ENCODE assay signal across 9 mouse cellular contexts in the genomic region with DNA sequence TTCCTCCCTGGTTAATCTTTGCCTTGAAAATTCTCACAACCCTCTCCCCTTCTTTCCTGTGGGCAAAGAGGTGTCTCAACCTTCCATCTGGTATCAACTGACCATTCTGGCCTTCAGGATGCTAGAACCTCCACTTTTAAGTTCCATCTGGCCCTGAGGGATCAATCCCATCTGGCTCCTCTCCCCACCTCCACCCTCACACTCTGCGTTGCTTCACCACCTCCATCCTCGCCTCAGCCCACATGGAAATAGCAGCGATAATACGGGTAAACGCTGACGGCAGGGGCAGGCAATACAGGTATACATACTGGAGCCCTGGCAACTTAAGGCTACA. TPM values are rescaled to one million over a fixed set of nuclear protein-coding genes. Genes with fewer than 3 reads are reported as not detected.
DNase-seq lines count a peak whose midpoint lies in the region; ATAC-seq and TF ChIP-seq lines count a peak whose summit lies in the region.
"Had no signal": no experiment of that assay in that cellular context is flagged by ENCODE, and none has a peak within 500 bp of the region (broad histone marks: within the 10 kb centered on the region; RNA-seq: fewer than 3 reads in every experiment).

No protein-coding gene starts in this region.

- peaks cover 26% of the 10 kb centered on the region for H3K4me1 ChIP-seq in heart, embryonic 15.5 days (replicated peaks)
- peaks cover 74% of the 10 kb centered on the region for H3K4me1 ChIP-seq in G1E (ENCODE audit: insufficient read depth, low read depth, low read length)
- H3K4me1 ChIP-seq in forebrain, embryonic 14.5 days (ENCODE audit: control insufficient read depth, insufficient read depth, low read length), result peaks cover 11% of the 10 kb centered on the region
- H3K4me1 ChIP-seq in liver, postnatal 0 days (ENCODE audit: insufficient read depth), result peaks cover 64% of the 10 kb centered on the region

- H3K36me3 ChIP-seq in heart, embryonic 15.5 days, result peaks cover 26% of the 10 kb centered on the region
- peaks cover 52% of the 10 kb centered on the region for H3K36me3 ChIP-seq in G1E (replicated peaks)
- H3K36me3 ChIP-seq in forebrain, embryonic 14.5 days (ENCODE audit: control insufficient read depth, insufficient read depth, low read length), result peaks cover 31% of the 10 kb centered on the region
- peaks cover 41% of the 10 kb centered on the region for H3K36me3 ChIP-seq in liver, postnatal 0 days (replicated peaks; ENCODE audit: insufficient read depth, low read length)

- no peak for DNase-seq in heart, postnatal 4 days
- no peak for DNase-seq in G1E (ENCODE audit: low spot score)
- no peak for DNase-seq in forebrain, embryonic 14.5 days (ENCODE audit: low spot score)
- no peak for DNase-seq in liver, postnatal 0 days
- DNase-seq in B cell, adult 2 months, result no peak
- DNase-seq in adrenal gland, postnatal 25 days, result no peak
- no peak for DNase-seq in layer of hippocampus, adult 9-10 months (ENCODE audit: low spot score)

- peak overlapping the region; percentile 98 for H3K4me2 ChIP-seq in heart, embryonic 15.5 days
- H3K4me2 ChIP-seq in forebrain, embryonic 14.5 days (ENCODE audit: low read length), result peak overlapping the region; percentile 96
- peak overlapping the region; percentile 100 for H3K4me2 ChIP-seq in liver, postnatal 0 days (ENCODE audit: low read depth, low read length)

- H3K27me3 ChIP-seq in heart, embryonic 15.5 days, result peaks cover 31% of the 10 kb centered on the region
- H3K27me3 ChIP-seq in G1E (ENCODE audit: insufficient read depth, low read length), result peaks cover 6% of the 10 kb centered on the region; the same call in 1 of the 2 replicates
- H3K27me3 ChIP-seq in forebrain, embryonic 14.5 days (replicated peaks; ENCODE audit: control insufficient read depth, insufficient read depth, low read length), result peaks cover 33% of the 10 kb centered on the region
- peaks cover 9% of the 10 kb centered on the region; the same call in 1 of the 2 replicates for H3K27me3 ChIP-seq in liver, postnatal 0 days (ENCODE audit: insufficient read depth, low read length)

- no peak for ATAC-seq in heart, embryonic 15.5 days (replicated peaks; ENCODE audit: insufficient number of reproducible peaks, insufficient read depth, low FRiP score, low read depth)
- no peak for ATAC-seq in G1E (ENCODE audit: extremely low read depth, insufficient number of reproducible peaks, low FRiP score, poor library complexity, severe bottlenecking)
- ATAC-seq in forebrain, embryonic 14.5 days, result peak; percentile 9; the same call in 1 of the 2 replicates
- no peak for ATAC-seq in liver, postnatal 0 days

- H3K9ac ChIP-seq in heart, embryonic 15.5 days, result peak overlapping the region; percentile 67
- H3K9ac ChIP-seq in forebrain, embryonic 14.5 days (ENCODE audit: low read length), result no peak overlapping the region
- H3K9ac ChIP-seq in liver, postnatal 0 days (replicated peaks), result peak overlapping the region; percentile 84

- H3K4me3 ChIP-seq in heart, embryonic 15.5 days, result peak overlapping the region; percentile 72
- peak overlapping the region; percentile 76 for H3K4me3 ChIP-seq in G1E (ENCODE audit: low read depth, low read length)
- peak overlapping the region; percentile 41; the same call in 1 of the 2 replicates for H3K4me3 ChIP-seq in forebrain, embryonic 14.5 days (ENCODE audit: low read depth, low read length)
- H3K4me3 ChIP-seq in liver, postnatal 0 days (ENCODE audit: low read depth, low read length), result peak overlapping the region; percentile 95

- WGBS in heart, embryonic 15.5 days, result under 1% methylated on average over 6 of the region's 6 CpGs
- 2% methylated on average over 6 of the region's 6 CpGs for WGBS in forebrain, embryonic 14.5 days
- under 1% methylated on average over 6 of the region's 6 CpGs for WGBS in liver, postnatal 0 days (ENCODE audit: insufficient replicate concordance)

- TF ChIP-seq CTCF in G1E (IDR thresholded peaks at IDR 0.05; ENCODE audit: low read depth, low read length), result no peak
- no peak for TF ChIP-seq CTCF in liver, postnatal 0 days (IDR thresholded peaks at IDR 0.05; ENCODE audit: low read depth)

- H3K27ac ChIP-seq in heart, embryonic 15.5 days, result peak overlapping the region; percentile 38; the same call in 1 of the 2 replicates
- H3K27ac ChIP-seq in forebrain, embryonic 14.5 days (ENCODE audit: low read depth, low read length), result peak overlapping the region; percentile 3; the same call in 1 of the 2 replicates
- peak overlapping the region; percentile 95 for H3K27ac ChIP-seq in liver, postnatal 0 days (ENCODE audit: low read depth)

- no peaks in the 10 kb centered on the region for H3K9me3 ChIP-seq in heart, embryonic 15.5 days (replicated peaks)
- no peaks in the 10 kb centered on the region for H3K9me3 ChIP-seq in G1E (replicated peaks)
- H3K9me3 ChIP-seq in forebrain, embryonic 14.5 days (replicated peaks; ENCODE audit: control insufficient read depth, low read length), result no peaks in the 10 kb centered on the region
- H3K9me3 ChIP-seq in liver, postnatal 0 days (ENCODE audit: low read length), result no peaks in the 10 kb centered on the region

- no peak for TF ChIP-seq EP300 in liver, postnatal 0 days (IDR thresholded peaks at IDR 0.05; ENCODE audit: low read depth)

RNA-seq across cellular contexts. Expression of a gene that starts 1.8 kb away (rescaled TPM):
- polyA plus RNA-seq in heart, embryonic 15.5 days (2015; fragmentation: Nextera tagmentation; extraction: Ambion mirVana), result 41.9 and 56.7 TPM in 2 replicates
- total RNA-seq in heart, postnatal 4 days (2021), result 100 to 1,000 TPM; 371 to 462 TPM
- total RNA-seq in G1E (2014; fragmentation: Nextera tagmentation), result 201 and 287 TPM in 2 replicates
- 156 and 175 TPM in 2 replicates for total RNA-seq in G1E (2017)
- polyA plus RNA-seq in G1E (2012), result 38.6 and 61.0 TPM in 2 replicates
- 14.3 and 21.3 TPM in 2 replicates for polyA plus RNA-seq in forebrain, embryonic 14.5 days (2014; fragmentation: Nextera tagmentation; extraction: Ambion mirVana)
- 291 and 298 TPM in 2 replicates for polyA plus RNA-seq in liver, postnatal 0 days (2015; fragmentation: Nextera tagmentation; extraction: Ambion mirVana)
- 16.3 and 35.1 TPM in 2 replicates for total RNA-seq in adrenal gland, postnatal 25 days (2021)

RNA-seq across cellular contexts. Expression of a gene that starts 7.2 kb away (rescaled TPM):
- polyA plus RNA-seq in heart, embryonic 15.5 days (2015; fragmentation: Nextera tagmentation; extraction: Ambion mirVana), result 73.6 and 96.9 TPM in 2 replicates
- total RNA-seq in heart, postnatal 4 days (2021), result 10 to 100 TPM; 65.6 to 67.0 TPM
- 59.4 and 78.2 TPM in 2 replicates for total RNA-seq in G1E (2014; fragmentation: Nextera tagmentation)
- 70.7 and 72.6 TPM in 2 replicates for total RNA-seq in G1E (2017)
- polyA plus RNA-seq in G1E (2012), result 114 and 133 TPM in 2 replicates
- polyA plus RNA-seq in forebrain, embryonic 14.5 days (2014; fragmentation: Nextera tagmentation; extraction: Ambion mirVana), result 116 and 130 TPM in 2 replicates
- 88.3 and 101 TPM in 2 replicates for polyA plus RNA-seq in liver, postnatal 0 days (2015; fragmentation: Nextera tagmentation; extraction: Ambion mirVana)
- 105 and 133 TPM in 2 replicates for total RNA-seq in adrenal gland, postnatal 25 days (2021)

RNA-seq across cellular contexts. Expression of a gene that starts 7.2 kb away (rescaled TPM):
- 9.4 and 11.4 TPM in 2 replicates for polyA plus RNA-seq in heart, embryonic 15.5 days (2015; fragmentation: Nextera tagmentation; extraction: Ambion mirVana)
- 10 to 100 TPM; 10.7 to 12.7 TPM for total RNA-seq in heart, postnatal 4 days (2021)
- total RNA-seq in G1E (2014; fragmentation: Nextera tagmentation) (10.1 and 19.2 TPM in 2 replicates), G1E (2017) (11.0 and 12.5 TPM in 2 replicates)
- polyA plus RNA-seq in G1E (2012), result 0.29 and 0.83 TPM in 2 replicates
- polyA plus RNA-seq in forebrain, embryonic 14.5 days (2014; fragmentation: Nextera tagmentation; extraction: Ambion mirVana), result 13.0 and 14.3 TPM in 2 replicates
- 2.7 and 3.5 TPM in 2 replicates for polyA plus RNA-seq in liver, postnatal 0 days (2015; fragmentation: Nextera tagmentation; extraction: Ambion mirVana)
- 24.2 and 28.7 TPM in 2 replicates for total RNA-seq in adrenal gland, postnatal 25 days (2021)

RNA-seq across cellular contexts. Expression of a gene that starts 14.0 kb away (rescaled TPM):
- polyA plus RNA-seq in heart, embryonic 15.5 days (2015; fragmentation: Nextera tagmentation; extraction: Ambion mirVana), result 0.23 TPM in 1 of 2 replicates, not detected in the other
- total RNA-seq in heart, postnatal 4 days (2021), result not detected
- total RNA-seq in G1E (2014; fragmentation: Nextera tagmentation) (not detected in 2 replicates), G1E (2017) (not detected in 2 replicates)
- polyA plus RNA-seq in G1E (2012), result not detected in 2 replicates
- polyA plus RNA-seq in forebrain, embryonic 14.5 days (2014; fragmentation: Nextera tagmentation; extraction: Ambion mirVana), result not detected in 2 replicates
- polyA plus RNA-seq in liver, postnatal 0 days (2015; fragmentation: Nextera tagmentation; extraction: Ambion mirVana), result 0.18 TPM in 1 of 2 replicates, not detected in the other
- not detected in 2 replicates for total RNA-seq in adrenal gland, postnatal 25 days (2021)
- total RNA-seq: left cerebral cortex, postnatal 36 days had no signal

RNA-seq across cellular contexts. Expression of a gene that starts 18.3 kb away (rescaled TPM):
- 41.4 and 43.0 TPM in 2 replicates for polyA plus RNA-seq in heart, embryonic 15.5 days (2015; fragmentation: Nextera tagmentation; extraction: Ambion mirVana)
- 10 to 100 TPM; 46.4 to 49.2 TPM for total RNA-seq in heart, postnatal 4 days (2021)
- 15.4 and 63.3 TPM in 2 replicates for total RNA-seq in G1E (2014; fragmentation: Nextera tagmentation)
- 13.9 and 15.6 TPM in 2 replicates for total RNA-seq in G1E (2017)
- polyA plus RNA-seq in G1E (2012), result 9.1 and 11.1 TPM in 2 replicates
- polyA plus RNA-seq in forebrain, embryonic 14.5 days (2014; fragmentation: Nextera tagmentation; extraction: Ambion mirVana), result 21.5 and 24.3 TPM in 2 replicates
- polyA plus RNA-seq in liver, postnatal 0 days (2015; fragmentation: Nextera tagmentation; extraction: Ambion mirVana), result 29.0 and 31.0 TPM in 2 replicates
- 67.3 and 85.6 TPM in 2 replicates for total RNA-seq in adrenal gland, postnatal 25 days (2021)

Comparison
In these comparisons a context has a peak if more than half of its experiments do, and no peak if none do; other contexts are left out.
1. H3K27ac ChIP-seq: peak in every context shown above with its lines; median percentile 95 in liver, postnatal 0 days; 38 in heart, embryonic 15.5 days; 3 in forebrain, embryonic 14.5 days.
2. H3K4me3 ChIP-seq: peak in every context shown above with its lines; median percentile 95 in liver, postnatal 0 days; 76 in G1E; 72 in heart, embryonic 15.5 days; 41 in forebrain, embryonic 14.5 days.